Mouse (Mus musculus): ENCODE measurements around the gene G3bp1.

Gene G3bp1

DNA sequence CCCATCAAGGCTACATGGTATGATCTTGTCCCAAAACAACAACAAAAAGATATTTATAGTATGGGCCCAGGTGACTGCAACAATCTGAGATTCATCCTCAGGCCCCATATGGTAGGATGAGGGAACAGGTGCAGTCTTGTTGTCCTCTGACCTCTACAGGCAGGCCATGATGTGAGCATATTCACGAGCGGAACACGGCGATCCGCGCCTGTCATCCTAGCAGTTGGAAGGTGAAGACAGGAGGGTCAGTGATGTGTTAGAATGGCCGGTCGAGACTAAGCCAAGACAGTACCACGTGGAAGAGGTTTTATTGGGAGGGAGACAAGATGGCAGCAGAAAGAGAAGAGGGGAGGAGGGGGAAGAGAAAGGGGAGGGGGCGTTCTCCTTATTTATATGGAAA is 4.8 kb upstream of the G3bp1 start:
- no peak for DNase-seq (ENCODE audit: low read depth, low spot score)

DNA sequence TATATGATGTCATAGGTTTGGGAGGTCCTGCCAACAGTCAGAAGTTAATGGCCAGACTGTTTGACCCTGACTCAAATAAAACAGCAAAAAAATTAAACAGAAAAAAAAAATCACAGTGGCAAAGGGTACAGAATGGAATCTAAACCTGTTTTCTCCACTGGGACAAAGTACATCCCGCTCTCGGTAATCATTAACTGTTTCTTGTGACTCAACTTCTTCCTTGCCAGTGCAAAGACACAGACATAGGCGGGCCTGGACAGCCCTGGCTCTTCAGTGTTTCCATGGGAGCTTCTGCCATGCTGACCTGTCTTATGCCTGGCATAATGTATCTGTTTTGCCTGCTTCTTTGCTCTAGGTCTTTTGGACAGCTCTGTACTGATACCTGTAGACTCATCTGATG is 4.3 kb upstream of the G3bp1 start:
- no peak for DNase-seq (ENCODE audit: low read depth, low spot score)

DNA sequence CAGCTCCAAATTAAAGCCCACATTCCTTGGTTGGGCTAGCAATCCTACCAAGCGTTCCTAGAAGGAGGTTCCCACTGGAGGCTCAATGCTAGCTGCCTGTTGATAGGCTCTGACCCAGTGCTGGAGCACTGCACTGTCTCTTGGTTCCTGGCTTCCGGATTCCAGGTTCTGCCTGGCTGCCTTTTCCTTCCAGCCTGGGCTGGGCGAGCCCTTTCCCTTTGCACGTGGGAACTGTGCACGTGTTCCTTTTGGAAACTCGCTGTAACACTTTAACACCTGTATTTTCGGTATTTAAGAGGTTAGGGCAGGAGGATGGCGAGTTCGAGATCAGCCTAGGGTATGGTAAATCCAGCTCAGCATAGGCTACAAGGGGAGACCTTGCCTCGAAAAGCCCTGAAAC is 1.5 kb upstream of the G3bp1 start:
- no peak for DNase-seq (ENCODE audit: low read depth, low spot score)

DNA sequence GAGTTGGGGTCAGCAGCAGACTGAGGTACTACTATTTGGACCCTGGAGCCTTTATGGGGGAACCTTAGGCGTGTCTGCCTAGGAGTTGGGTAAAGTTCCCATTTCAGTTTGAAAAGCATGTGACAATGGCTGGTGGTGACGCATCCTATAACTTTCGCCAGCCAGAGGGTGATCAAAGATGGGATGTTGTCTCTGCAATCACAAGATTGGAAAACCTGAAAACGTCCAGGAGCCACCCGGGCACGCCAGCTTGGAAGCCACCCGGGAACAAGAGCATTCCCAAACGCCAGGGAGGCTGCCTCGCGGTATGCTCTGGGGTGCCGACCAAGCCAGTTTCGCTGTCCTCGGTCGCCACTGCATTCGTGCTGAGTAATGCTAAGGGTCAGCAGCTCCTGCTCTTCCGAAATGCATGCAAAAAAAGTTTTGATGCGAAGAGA is 856 bp upstream of the G3bp1 start:
- no peak for DNase-seq (ENCODE audit: low read depth, low spot score)

DNA sequence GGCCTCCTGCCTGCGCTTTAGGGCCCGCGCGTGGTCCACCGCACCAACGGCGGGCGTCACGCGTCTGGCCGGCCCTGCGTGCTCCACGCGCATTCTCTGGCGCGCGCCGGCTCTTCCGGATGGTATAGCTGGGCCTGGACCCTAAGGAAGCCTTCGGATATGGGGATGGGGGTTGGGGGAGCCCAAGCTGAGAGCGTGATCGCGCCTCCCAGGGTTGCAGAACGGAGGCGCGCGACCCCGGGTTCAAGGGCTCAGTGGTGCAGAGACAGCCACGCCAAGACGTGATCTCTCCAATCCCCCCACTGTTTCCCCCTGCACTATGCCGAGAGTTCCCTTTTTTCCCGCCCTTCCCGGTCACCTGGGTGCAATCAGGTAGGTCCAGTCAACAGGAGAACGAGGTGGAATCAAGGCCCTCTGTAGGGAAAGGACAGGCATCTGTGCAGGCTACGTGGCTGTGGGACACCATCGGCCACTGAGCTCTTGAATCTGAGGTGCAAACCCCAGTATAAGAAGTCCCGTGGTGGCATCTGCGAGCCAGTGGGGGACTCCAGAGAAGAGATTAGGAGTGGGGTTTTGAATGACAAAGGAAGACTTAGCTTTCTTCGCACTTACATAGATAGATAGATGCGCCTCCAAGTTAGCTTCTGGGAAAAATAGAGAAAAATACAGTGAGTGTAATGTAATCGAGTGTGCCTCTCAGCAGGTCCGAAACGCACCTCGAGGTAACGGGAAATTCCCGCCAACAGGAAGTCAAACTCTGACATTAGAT is 622 bp downstream of the G3bp1 start:
- peak; percentile 14 for DNase-seq (ENCODE audit: low read depth, low spot score)

DNA sequence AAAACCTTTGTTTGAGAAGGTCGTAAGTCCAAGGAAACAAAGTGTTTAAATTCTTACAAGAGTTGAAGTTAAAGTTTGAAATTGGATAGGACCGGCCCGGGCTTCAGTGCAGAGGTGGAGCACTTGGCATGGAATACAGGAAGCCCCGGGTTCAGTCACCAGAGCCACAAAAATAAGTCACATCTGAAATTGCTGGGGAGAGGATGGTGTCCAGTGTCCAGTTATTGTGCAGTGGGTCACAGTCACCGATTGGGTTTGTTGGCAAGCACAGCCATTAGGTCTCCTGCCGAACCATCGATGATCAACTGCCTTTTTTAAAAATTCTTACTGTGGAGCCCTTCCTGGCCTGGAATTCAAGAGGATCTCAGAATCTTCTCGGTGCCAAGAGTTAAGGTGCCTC is 1.3 kb downstream of the G3bp1 start:
- DNase-seq (ENCODE audit: low read depth, low spot score): no peak

DNA sequence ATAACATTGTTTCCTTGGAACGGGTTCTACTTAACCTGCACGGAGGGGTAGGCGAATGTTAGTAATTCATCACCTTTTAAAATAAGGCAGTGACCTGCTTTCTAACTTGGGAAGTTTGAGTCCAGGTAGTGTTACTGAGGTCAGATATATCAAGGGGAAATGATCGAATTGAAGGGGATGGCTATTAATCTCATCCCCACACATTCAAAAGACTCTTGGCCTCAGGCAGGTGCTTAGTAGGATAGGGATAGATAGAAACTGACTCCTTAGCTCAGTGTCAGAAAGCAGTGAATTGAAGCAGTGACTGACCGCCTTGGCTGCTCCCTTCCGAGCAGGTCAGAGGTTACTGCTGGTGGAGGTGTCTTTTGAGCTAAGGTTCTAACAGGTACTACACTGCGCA is 2.0 kb downstream of the G3bp1 start:
- no peak for DNase-seq (ENCODE audit: low read depth, low spot score)

DNA sequence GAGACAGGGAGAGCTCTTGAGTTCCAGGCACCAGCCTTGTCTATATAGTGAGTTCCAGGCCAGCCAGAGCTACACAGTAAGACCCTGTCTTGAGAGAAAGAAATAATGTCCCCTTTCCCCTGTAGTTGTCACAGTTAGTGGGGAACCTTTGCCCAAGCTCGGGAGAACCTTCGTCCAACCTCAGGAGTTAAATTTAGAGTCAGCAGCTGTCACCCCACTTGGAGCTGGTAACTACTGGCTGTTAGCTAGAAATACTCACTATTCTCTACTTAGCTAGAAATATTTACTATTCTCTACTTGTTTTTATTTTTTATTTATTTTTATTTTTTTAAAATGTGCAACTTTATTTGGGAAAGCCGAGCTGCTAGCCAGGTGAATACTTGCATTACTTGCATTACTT is 3.7 kb downstream of the G3bp1 start:
- no peak for DNase-seq (ENCODE audit: low read depth, low spot score)

DNA sequence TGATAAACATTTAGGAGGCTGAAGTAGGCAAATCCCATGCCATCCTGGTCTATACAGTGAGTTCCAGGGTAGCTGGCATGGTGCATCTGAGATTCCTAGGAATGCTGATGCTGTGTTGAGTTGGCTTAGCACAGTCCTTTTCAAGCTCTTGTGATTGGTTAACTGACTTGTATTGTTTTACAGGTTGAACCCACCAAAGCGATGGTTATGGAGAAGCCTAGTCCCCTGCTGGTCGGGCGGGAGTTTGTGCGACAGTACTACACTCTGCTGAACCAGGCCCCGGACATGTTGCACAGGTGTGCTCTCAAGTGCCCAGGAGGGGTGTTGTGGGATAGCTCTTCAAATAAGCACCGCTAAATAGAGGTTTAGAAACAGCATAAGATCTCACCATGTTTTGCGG is 16.0 kb downstream of the G3bp1 start:
- DNase-seq (ENCODE audit: low read depth, low spot score): no peak

DNA sequence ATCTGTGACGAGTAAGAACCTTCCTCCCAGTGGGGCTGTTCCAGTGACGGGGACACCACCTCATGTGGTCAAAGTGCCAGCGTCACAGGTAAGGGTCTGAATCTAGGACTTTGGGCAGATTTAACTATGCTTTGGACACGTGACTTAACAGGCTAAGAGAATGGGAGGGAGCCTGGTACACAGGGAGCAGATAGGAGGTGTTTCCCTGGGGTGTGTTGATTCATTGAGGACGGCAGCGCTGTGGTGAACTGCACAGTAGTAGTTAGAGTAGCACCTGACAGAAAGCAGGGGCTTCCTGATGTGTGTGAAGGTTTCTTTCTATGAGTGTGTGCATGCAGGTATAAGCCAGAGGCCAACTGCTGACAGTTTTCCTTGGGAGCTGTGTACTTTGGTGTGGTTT is 26.7 kb downstream of the G3bp1 start:
- DNase-seq (ENCODE audit: low read depth, low spot score): no peak

DNA sequence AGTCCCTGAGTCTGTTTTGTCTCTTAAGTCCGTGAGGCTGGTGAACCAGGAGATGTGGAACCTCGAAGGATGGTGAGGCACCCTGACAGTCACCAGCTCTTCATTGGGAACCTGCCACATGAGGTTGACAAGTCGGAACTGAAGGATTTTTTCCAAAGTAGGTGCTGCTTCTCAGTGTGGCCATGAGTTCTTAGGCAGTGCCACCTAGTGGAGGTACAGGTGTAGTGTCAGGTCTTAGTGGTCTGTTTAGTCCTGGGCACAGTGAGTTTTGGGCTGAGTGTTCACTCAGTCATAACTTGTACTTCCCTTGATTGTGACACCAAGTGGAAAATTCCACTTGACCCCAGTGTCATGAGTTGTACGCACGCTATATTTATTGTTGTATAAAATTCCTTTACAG is 28.4 kb downstream of the G3bp1 start:
- DNase-seq (ENCODE audit: low read depth, low spot score): peak; percentile 39

DNA sequence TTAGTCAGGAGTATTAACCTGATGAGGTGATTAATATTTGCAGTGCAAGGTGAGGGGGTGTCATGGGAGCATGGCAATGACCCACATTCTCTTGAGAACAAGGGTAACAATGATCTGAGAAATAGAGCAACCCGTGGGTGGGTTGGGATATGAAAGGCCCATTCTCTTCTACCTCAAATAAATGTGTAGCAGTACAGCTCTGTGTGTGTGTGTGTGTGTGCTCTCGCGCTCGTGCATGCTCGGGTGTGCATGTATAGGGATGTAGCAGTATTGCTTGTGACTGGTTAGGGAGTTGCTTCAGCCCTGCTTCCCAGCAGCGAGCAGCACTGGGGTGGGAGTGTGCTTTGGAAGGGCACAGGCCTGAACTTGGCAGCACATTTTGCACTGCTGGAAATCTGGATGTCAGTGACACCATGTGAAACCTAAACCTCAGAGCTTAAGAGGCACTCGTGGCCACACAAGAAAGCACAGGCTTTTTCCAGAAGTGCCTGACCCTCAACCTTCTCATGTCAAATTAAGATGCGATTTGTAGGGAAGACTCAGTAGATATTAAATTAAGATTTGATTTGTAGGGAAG is 32.6 kb downstream of the G3bp1 start:
- DNase-seq (ENCODE audit: low read depth, low spot score): no peak

DNA sequence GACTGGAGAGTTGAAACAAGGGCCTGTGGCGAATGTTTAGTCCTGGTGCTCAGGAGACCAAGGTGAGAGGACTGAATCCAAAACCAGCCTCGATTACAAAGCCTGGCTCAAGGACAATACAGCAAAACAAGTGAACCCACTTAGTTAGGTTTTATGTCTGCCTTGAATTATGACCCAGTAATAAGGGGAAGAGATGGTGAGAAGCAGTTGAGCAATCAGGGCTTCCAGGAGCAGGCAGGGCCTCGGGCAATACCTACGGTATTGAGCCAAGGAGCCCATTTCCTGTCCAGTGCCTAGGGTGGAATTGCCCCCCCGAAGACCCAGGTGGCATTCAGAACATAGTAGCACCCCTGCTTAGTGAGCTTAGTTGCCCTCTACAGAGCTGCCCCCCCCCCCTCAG is 33.4 kb downstream of the G3bp1 start:
- no peak for DNase-seq (ENCODE audit: low read depth, low spot score)

DNA sequence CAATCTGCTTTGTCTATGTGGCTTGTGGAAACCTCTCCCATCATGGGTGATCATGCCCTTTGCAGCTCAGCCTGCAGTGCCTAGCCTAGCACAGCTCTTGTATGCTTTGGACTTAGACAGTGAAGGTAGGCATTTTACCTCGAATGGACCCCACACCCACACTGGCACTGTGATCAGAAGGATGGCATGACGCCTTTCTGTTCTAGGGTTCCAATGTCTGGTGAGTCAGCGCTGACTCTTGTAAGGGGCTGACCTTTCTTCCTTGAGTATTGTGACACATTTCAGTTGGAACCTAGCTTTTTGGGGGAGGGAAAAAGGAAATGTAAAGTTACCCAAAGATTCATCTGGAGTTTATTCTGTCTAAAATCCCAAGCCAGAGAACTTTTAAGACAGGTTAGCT is 36.0 kb downstream of the G3bp1 start:
- DNase-seq (ENCODE audit: low read depth, low spot score): no peak

DNA sequence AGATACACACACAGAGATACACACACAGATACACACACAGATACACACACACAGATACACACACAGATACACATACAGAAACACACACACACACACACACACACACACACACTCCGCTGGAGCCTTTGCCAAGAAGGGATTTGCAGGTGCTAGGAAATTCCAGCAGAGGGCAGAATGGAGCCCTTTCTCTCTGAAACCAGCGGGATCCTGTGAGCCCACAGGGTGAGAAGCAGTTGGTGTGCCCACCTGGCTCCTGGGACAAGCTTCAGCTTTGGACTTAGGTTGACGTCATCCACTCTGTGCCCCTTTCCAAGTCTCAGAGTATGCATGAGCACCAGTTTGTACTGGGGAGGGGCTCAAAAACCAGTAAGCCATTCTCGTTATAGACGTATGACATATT is 41.9 kb downstream of the G3bp1 start:
- DNase-seq (ENCODE audit: low read depth, low spot score): no peak

DNA sequence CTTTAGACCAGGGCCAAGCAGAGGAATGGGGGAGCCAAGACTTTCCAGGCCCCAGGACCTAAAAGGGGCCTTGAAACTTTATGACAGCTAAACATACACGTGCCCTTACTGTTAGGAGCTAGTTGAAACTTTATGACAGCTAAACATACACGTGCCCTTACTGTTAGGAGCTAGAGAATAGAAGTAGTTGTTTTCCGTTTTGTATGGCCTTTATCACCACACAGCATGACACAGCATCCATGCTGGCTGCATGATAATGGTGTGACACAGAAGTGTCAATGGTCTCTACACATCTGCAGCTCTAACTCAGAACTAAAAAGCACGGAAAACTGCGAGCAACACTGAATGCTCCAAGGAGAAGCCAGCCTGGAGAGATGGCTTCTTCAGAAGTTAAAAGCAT is 48.2 kb downstream of the G3bp1 start:
- no peak for DNase-seq (ENCODE audit: low read depth, low spot score)

DNA sequence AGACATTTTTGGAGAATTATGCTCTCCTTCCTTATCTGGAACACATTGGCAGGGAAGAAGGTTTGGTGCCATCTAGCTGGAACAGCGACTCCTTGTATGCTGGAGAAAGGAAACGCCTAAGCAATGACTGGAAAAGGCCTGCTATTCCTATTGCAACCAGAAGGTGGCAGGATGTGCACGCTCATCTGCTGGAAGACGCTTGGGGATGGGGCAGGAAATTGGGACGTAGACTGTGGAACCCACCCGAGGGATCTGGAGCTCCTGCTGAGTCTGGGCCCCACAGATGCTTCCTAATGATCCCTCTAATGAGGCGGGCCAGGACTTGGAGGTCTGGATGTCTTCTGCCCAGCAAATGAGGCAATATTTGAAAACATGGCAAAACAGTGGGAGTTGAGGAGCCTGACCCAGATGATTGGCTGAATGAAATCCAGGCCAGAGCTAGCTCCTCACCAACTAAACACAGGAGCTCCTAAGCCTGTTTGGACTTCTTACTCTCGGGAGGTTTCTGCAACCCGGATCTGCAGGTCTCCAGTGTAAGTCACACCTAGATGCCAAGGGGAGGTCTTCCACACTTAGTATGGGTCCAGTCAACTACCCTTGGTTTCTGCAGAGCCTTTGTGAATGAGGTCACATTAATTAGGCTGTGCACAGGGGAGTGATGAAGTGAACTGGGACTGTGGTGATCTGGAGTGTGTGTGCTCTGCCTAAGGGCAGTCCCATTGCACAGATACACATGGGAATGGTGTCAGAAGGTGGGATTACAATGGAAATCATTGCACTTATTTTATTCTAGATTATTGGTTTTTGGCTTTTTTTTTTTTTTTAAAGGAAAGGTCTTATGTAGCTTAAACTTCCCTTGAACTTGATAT is 49.6 kb downstream of the G3bp1 start:
- peak; percentile 51 for DNase-seq (ENCODE audit: low read depth, low spot score)

DNA sequence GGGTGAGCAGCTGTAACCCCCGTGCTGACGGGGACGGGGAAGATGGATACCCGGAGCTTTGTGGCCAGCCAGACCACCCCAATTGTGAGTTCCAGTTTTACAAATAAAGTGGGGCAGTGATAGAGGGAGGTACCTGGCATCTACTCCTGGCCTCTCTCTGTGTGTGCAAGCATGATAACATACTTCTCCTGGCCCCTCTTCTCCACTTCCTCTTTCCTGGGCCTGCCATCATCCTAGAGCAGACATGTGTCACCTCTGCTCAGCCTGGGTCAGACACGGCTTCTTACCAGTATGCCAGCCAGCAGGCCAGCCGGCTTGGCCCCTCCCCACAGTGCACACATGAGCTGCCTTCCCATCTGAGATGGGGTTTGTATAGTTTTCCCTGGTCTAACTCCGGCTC is 61.3 kb downstream of the G3bp1 start:
- DNase-seq (ENCODE audit: low read depth, low spot score): no peak

DNA sequence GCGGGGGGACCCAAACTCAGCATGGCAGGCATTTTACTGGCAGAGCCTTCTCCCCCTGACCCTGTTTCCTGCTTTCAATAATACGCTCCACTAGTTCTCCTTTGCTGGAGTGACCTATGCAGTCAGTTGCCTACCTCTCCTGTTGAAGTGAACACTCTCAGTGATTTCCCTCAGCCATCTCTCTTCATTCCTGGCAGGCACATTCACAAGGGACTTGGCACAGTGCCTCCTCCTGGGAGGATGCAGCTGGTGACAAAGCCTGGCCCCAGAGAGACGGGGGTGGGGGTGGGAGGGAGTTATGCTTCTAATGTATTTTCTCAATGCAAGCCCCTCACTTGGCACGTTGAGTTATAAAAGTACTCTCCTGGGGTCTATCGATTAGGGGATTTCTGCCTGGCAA is 63.9 kb downstream of the G3bp1 start:
- DNase-seq (ENCODE audit: low read depth, low spot score): no peak

DNA sequence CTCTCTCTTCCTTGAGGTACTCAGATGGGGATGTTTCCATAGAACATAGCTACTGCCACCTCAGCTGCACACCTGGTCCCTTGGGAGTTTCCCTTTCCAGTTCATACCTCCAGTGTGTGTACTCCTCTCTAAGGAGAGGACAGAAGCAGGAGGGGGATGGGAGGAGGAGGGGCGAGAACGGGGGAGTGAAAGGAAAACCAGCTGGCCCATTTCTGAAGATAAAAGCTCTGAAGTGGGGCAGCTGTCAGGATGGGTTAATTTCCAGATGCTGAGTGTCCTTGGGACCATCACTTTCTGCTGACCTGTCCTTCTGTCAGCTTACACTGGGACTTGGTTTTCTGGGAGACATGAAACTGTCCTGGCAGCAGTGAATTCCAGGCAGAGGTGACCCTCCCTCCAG is 65.3 kb downstream of the G3bp1 start:
- DNase-seq (ENCODE audit: low read depth, low spot score): no peak

DNA sequence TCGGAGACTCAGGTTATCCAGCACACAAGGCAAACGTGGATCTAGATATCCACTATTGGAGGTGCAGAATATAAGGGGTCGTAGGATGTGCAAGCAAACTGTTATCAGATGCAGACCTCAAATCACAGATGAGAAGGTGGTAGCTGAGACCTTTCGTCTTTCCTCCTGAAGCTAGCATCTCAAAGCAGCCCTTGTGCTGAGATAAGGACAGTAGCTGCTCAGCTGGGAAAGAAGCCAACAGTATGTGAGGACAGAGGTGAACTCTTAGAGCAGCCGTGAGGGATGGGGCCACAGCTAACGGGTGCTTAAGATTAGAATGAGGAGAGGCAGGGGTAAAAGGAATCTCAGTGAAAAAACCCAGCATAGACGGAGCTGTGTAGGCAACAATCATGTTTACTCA is 72.6 kb downstream of the G3bp1 start:
- DNase-seq (ENCODE audit: low read depth, low spot score): no peak

DNA sequence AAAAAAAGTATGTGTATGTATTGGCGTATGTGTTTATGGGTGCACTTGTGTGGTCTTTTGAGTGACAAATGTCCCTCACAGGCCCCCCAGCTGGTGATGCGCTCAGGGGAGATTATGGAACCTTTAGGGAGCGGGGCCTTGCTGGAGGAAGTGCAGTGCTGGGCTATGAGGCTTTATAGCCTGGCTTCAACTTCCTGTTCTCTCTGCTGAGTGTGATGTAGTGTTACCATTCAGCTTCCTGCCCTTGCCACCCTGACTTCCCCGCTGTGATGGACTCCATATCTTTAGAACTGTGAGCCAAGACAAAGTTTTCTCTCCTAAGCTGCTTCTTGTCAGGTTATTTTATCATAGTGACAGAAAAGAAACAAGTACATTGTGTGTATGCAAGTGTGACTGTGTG is 73.2 kb downstream of the G3bp1 start:
- DNase-seq (ENCODE audit: low read depth, low spot score): no peak

DNA sequence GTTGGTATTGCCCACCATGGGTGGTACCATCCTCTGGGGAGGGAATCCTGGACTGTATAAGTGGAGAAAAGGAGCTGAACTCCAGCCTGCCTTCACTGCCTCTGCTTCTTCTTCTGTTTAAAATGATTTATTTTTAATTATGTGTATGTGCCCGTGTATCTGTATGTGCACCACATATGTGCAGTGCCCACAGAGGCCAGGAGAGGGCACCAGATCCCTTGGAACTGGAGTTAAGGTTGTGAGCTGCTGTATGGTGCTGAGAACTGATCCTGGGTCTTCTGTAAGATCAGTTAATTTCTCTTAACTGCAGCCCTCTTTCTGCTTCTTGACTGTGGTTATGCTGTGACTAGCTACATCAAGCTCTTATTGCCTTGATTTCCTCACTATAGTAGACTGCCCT is 76.2 kb downstream of the G3bp1 start:
- no peak for DNase-seq (ENCODE audit: low read depth, low spot score)

Data from embryo, embryonic 11.5 days (tissue).